ENCODE assay signal across 23 mouse cellular contexts in the genomic region with DNA sequence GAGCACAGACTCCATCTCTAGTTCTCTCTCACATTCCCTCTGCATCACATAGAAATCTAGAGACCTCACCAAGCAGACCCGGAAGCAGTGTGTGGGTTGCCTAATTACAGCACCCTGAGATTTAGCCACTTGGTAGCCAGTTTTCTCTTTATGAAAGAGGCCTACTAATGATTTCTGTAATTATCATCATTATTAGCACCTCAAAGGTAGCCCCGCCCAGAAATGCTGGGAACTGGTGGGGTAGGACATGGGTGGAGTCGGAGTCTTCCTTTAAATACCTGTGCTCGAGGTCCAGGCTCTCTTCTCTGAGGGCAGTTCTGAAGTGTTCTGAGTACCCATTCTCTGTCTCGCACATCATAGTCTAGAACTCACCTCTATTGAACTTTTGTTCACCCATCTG. TPM values are rescaled to one million over a fixed set of nuclear protein-coding genes. Genes with fewer than 3 reads are reported as not detected.
A peak's percentile ranks its signal among the peaks of the same experiment; 100 is the strongest.
DNase-seq lines count a peak whose midpoint lies in the region; ATAC-seq and TF ChIP-seq lines count a peak whose summit lies in the region.
"Had no signal": no experiment of that assay in that cellular context is flagged by ENCODE, and none has a peak within 500 bp of the region (broad histone marks: within the 10 kb centered on the region; RNA-seq: fewer than 3 reads in every experiment).

Gene Actbl2, plus strand, starts transcription at position 301 of the 400 bp plus-strand sequence.

- H3K27me3 ChIP-seq in heart, embryonic 10.5 days (ENCODE audit: insufficient read depth, poor library complexity, severe bottlenecking): no peaks in the 10 kb centered on the region
- no peaks in the 10 kb centered on the region for H3K27me3 ChIP-seq in midbrain, embryonic 11.5 days (ENCODE audit: control insufficient read depth, insufficient read depth, low read length)
- H3K27me3 ChIP-seq in midbrain, embryonic 16.5 days (ENCODE audit: control insufficient read depth, insufficient read depth, low read depth, low read length): no peaks in the 10 kb centered on the region
- H3K27me3 ChIP-seq in testis, adult 2 months (ENCODE audit: control insufficient read depth, insufficient read depth, low read length): no peaks in the 10 kb centered on the region
- H3K27me3 ChIP-seq: CH12.LX, Patski had no signal

- no peak for TF ChIP-seq POLR2A in testis, adult 2 months (IDR thresholded peaks at IDR 0.05; ENCODE audit: control insufficient read depth, low read depth, low read length)

- H3K9me3 ChIP-seq in heart, embryonic 10.5 days: no peaks in the 10 kb centered on the region
- no peaks in the 10 kb centered on the region for H3K9me3 ChIP-seq in midbrain, embryonic 11.5 days (ENCODE audit: control insufficient read depth, low read length)
- no peaks in the 10 kb centered on the region for H3K9me3 ChIP-seq in midbrain, embryonic 16.5 days (replicated peaks; ENCODE audit: control insufficient read depth, low read length, poor library complexity, severe bottlenecking)
- H3K9me3 ChIP-seq: G1E had no signal

- no peaks in the 10 kb centered on the region for H3K4me1 ChIP-seq in heart, embryonic 10.5 days
- no peaks in the 10 kb centered on the region for H3K4me1 ChIP-seq in midbrain, embryonic 11.5 days (ENCODE audit: control insufficient read depth, insufficient read depth, low read length)
- no peaks in the 10 kb centered on the region for H3K4me1 ChIP-seq in midbrain, embryonic 16.5 days (ENCODE audit: control insufficient read depth, insufficient read depth, low read length)
- H3K4me1 ChIP-seq in testis, adult 2 months (ENCODE audit: control insufficient read depth, insufficient read depth, low read length): peaks cover 6% of the 10 kb centered on the region

- WGBS in heart, embryonic 10.5 days: 89% methylated on average over 5 of the region's 5 CpGs
- 92% methylated on average over 5 of the region's 5 CpGs for WGBS in midbrain, embryonic 11.5 days
- WGBS in midbrain, embryonic 16.5 days: 95% methylated on average over 5 of the region's 5 CpGs

- TF ChIP-seq CTCF in testis, adult 2 months (IDR thresholded peaks at IDR 0.05; ENCODE audit: control insufficient read depth, insufficient read depth, insufficient replicate concordance, low read depth, low read length): no peak

- no peak for ATAC-seq in midbrain, embryonic 11.5 days (ENCODE audit: low FRiP score)
- ATAC-seq in midbrain, embryonic 16.5 days: no peak
- ATAC-seq: activated CD4-positive, CD25-positive, alpha-beta regulatory T cell, adult 4 months; CD4-positive, CD25-positive, alpha-beta regulatory T cell, adult 4 months; Patski had no signal

- no peak within 1 kb of the TSS for H3K4me3 ChIP-seq in heart, embryonic 10.5 days
- no peak within 1 kb of the TSS for H3K4me3 ChIP-seq in midbrain, embryonic 11.5 days (ENCODE audit: low read depth, low read length)
- no peak within 1 kb of the TSS for H3K4me3 ChIP-seq in midbrain, embryonic 16.5 days (ENCODE audit: low read depth, low read length)
- H3K4me3 ChIP-seq in testis, adult 2 months (ENCODE audit: control insufficient read depth, low read depth, low read length): peak within 1 kb of the TSS; percentile 2; the same call in 1 of the 2 replicates

- H3K9ac ChIP-seq in midbrain, embryonic 11.5 days (ENCODE audit: low read length): no peak within 1 kb of the TSS
- H3K9ac ChIP-seq in midbrain, embryonic 16.5 days (ENCODE audit: low read depth, low read length): no peak within 1 kb of the TSS

- no peak within 1 kb of the TSS for H3K27ac ChIP-seq in heart, embryonic 10.5 days
- no peak within 1 kb of the TSS for H3K27ac ChIP-seq in midbrain, embryonic 11.5 days (ENCODE audit: low read depth, low read length)
- no peak within 1 kb of the TSS for H3K27ac ChIP-seq in midbrain, embryonic 16.5 days (ENCODE audit: low read length)
- no peak within 1 kb of the TSS for H3K27ac ChIP-seq in testis, adult 2 months (ENCODE audit: control insufficient read depth, insufficient read depth, low read depth, low read length)

- H3K36me3 ChIP-seq in heart, embryonic 10.5 days: no peaks in the 10 kb centered on the region
- H3K36me3 ChIP-seq in midbrain, embryonic 11.5 days (ENCODE audit: control insufficient read depth, insufficient read depth, low read length): no peaks in the 10 kb centered on the region
- H3K36me3 ChIP-seq in midbrain, embryonic 16.5 days (ENCODE audit: control insufficient read depth, insufficient read depth, low read length): no peaks in the 10 kb centered on the region
- no peaks in the 10 kb centered on the region for H3K36me3 ChIP-seq in testis, adult 2 months (ENCODE audit: control insufficient read depth, insufficient read depth, low read length)
- H3K36me3 ChIP-seq: G1E had no signal

- peak; percentile 50 for DNase-seq in heart, embryonic 10.5 days (ENCODE audit: low spot score)
- no peak for DNase-seq in heart, postnatal 4 days
- DNase-seq in midbrain, embryonic 11.5 days (ENCODE audit: low spot score, missing footprints): peak; percentile 49
- no peak for DNase-seq in testis, postnatal 14 days (ENCODE audit: low spot score)
- DNase-seq: adrenal gland, adult 8-10 months; adrenal gland, postnatal 10 days; adrenal gland, postnatal 14 days; adrenal gland, postnatal 25 days; B cell, adult 2 months; cerebellum, adult 11 months; cerebellum, adult 11-12 months; cerebellum, adult 18-20 months had no signal

- H3K4me2 ChIP-seq in midbrain, embryonic 11.5 days: no peak within 1 kb of the TSS
- no peak within 1 kb of the TSS for H3K4me2 ChIP-seq in midbrain, embryonic 16.5 days (ENCODE audit: low read length)

RNA-seq across cellular contexts. Expression of gene Actbl2, which starts in this region (rescaled TPM):
- polyA plus RNA-seq in heart, embryonic 10.5 days (2016; fragmentation: Nextera tagmentation; extraction: Ambion mirVana): not detected in 2 replicates
- not detected for total RNA-seq in heart, postnatal 4 days (2021)
- polyA plus RNA-seq in midbrain, embryonic 11.5 days (2014; fragmentation: Nextera tagmentation; extraction: Ambion mirVana): not detected in 2 replicates
- polyA plus RNA-seq in midbrain, embryonic 16.5 days (2015; fragmentation: Nextera tagmentation; extraction: Ambion mirVana): not detected in 2 replicates
- 0.05 TPM in 1 of 2 replicates, not detected in the other for polyA plus RNA-seq in testis, adult 2 months (2012; rRNA removed)
- total RNA-seq: adrenal gland, adult 2 months; adrenal gland, adult 8-10 months; adrenal gland, postnatal 10 days; adrenal gland, postnatal 14 days; adrenal gland, postnatal 25 days; CH12.LX; ES-E14; MEL had no signal
- polyA plus RNA-seq: adrenal gland, adult 2 months; C2C12; CD4-positive, CD25-positive, alpha-beta regulatory T cell, adult 4 months; G1E; Patski had no signal

Comparison
In these comparisons a context has a peak if more than half of its experiments do, and no peak if none do; other contexts are left out.
1. Peak in DNase-seq in heart, embryonic 10.5 days; RNA of the gene not detected or under 1 TPM.
2. Peak in DNase-seq in midbrain, embryonic 11.5 days; RNA of the gene not detected or under 1 TPM.